Mouse (Mus musculus): ENCODE data around the gene Tbc1d8.

Tbc1d8 gene

DNA sequence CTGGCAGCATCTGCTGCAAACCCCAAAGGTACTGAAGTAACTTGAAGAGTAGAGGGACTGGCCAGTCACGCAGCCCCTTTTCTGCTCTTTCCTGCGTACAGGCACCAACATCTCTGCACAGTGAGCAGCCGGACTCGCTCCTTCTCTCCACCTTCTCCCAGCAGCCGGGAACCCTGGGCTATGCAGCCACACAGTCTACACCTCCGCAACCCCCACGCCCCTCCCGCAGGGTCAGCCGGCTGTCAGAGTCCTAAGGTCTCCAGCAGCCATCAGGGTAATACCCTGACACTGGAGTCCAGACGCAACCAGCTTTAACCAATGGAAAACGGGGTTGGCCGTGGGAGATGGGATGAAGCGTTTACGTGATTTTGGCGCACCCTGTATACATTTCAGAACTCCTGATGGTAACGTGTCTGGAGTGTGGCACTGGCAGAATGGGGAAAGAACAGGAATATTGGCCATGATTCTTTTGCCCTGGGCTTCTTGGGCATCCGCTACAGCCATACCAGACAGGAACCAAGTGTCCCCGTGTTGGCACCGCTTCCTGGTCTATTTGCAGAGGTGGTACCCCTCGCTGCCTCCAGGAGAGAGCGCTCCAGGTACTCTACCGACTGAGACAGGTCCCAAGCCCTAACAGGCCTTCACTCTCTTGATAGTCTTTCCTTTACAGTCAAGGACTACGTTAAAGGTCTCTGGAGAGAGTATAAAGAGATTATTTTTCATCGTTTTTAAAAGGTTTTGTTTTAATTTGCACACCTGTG is 116.6 kb downstream of the Tbc1d8 start:
- no peak for DNase-seq

DNA sequence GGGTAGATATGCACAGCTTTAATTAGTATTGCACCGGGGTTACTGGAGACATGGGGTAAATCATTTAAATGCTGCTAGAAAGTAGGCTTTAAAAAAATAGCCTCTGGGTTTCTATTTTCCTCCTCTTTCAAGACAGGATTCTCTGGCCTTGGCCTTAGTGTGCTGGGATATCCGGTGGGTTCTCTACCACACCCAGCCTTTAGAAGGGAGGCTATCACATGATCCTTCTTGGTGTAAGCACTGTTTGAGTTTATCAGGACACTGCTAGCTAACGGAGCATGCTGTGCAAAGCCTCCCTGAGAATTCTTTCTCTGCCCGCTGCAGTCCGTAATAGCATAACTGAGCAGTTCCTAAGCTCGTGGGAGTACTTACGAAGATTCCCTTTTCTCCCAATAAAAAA is 129.1 kb downstream of the Tbc1d8 start:
- no peak for DNase-seq

GRCm38 (mm10) chr1:39349001-39349400 is 129.6 kb downstream of the Tbc1d8 start:
- peak; percentile 54 for DNase-seq

GRCm38 (mm10) chr1:39344981-39345600 is 133.5 kb downstream of the Tbc1d8 start:
- no peak for DNase-seq

- no peak for DNase-seq
Observed at GRCm38 (mm10) chr1:39343242-39343641, 135.3 kb downstream of the Tbc1d8 start.

GRCm38 (mm10) chr1:39341807-39342206 is 136.7 kb downstream of the Tbc1d8 start:
- DNase-seq = no peak

GRCm38 (mm10) chr1:39340647-39341046 is 137.9 kb downstream of the Tbc1d8 start:
- DNase-seq = peak; percentile 49

DNA sequence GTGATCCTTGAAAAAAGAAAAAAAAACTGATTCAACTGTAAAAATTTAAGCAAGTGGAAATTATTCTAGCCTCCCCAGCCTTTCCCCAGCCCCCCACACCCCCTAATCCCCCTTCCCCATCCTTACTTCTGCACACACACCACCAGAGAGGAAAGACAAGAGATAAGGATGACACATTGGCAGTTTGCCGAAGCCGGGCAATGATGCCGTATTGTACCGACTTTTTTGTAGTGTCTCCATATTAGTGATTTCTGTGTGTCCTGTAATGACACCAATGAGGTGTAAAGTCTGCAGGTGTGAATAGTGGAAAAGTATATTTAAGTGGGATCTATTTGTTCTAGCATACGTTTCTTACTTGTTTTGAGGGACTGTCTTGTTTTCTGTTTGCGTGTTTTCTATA is 138.4 kb downstream of the Tbc1d8 start:
- no peak for DNase-seq

- DNase-seq = no peak
Observed at GRCm38 (mm10) chr1:39339455-39339854, 139.1 kb downstream of the Tbc1d8 start.

- no peak for DNase-seq
Observed at GRCm38 (mm10) chr1:39338831-39339230, 139.7 kb downstream of the Tbc1d8 start.

DNA sequence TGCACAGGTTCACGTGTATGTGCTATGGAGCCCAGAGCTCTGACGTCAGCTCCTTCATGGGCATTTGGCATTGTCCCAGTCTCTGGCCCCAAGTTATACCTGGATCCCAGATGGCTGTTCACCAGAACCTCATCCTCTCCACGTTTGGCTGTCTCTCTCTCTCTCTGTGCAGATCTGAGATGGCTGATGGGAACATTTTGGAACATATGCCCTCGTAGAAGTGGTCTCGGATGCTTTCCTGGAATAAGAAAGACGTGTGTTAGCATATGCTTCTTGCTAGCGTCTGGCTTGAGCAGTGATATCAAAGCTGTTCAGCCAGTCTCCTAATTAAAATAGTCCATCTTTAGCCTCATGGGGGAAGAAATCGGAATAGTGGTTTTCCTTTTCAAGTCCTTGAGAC is 141.8 kb downstream of the Tbc1d8 start:
- no peak for DNase-seq

- no peak for DNase-seq
Observed at GRCm38 (mm10) chr1:39335561-39336196, 142.9 kb downstream of the Tbc1d8 start.

- DNase-seq = no peak
Observed at GRCm38 (mm10) chr1:39332456-39332855, 146.1 kb downstream of the Tbc1d8 start.

DNA sequence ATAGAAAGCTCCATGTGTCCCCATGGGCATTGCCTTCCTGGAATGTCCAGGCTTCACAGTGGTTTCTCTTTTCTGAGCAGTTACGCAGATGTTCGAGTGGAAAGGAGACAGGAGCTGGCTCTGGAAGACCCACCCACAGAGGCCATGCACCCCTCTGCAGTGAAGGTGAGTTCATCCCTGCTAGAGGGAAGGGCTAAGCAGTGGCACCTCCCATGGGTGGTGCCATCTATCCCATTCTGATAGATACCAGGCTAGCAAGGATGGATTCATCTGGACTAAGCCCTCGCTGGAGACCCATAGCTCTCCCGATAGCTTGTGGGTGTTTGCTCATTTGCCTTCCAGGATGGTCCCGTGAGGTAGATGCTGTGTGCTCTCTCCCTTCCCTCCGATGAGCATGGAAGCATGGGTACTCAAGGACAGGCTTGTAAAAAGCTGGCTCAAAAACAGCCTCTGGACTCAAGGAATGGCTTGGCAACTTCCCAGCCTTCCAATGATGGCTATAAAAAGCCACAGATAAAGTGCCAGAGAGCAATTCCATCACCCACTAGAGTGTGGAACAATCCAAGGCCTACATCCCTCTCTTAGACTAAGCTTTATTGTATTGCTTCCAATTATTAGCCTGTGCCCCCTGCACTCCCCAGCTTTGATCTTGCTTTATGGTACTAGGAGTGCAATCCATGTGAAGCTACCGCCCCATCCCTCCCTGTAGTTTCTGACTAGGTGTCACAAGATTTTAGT is 147.5 kb downstream of the Tbc1d8 start:
- DNase-seq = no peak

DNA sequence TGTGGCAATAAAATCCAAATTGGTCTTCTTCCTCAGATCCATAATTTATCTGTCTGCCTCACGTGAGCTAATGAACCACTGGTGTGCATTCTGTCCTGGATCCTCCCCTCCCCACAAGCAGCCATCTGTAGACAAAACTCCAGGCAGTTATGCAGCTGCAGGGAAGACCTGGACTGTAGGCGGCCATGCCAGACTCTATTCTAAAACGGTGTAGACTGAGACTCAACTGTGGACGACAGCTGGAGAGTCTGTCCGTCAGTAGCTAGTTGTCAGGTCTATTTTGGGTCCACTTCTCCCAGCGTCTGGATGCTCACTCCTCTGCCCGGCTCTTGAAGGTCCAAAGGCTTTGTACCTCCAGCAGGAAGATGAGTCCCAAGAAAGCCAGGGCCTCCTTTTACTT is 151.0 kb downstream of the Tbc1d8 start:
- no peak for DNase-seq

GRCm38 (mm10) chr1:39325228-39325627 is 153.3 kb downstream of the Tbc1d8 start:
- no peak for DNase-seq

- DNase-seq = no peak
Observed at GRCm38 (mm10) chr1:39321954-39322353, 156.6 kb downstream of the Tbc1d8 start.

All from cerebellum, adult 11-12 months (tissue).